Mouse (Mus musculus): ENCODE data around the gene Guk1. TPM values are rescaled to one million over a fixed set of nuclear protein-coding genes. Genes with fewer than 3 reads are reported as not detected.

Gene Guk1
- polyA plus RNA-seq (2015; fragmentation: Nextera tagmentation; extraction: Ambion mirVana), result 131 and 141 TPM in 2 replicates

- H3K36me3 ChIP-seq, result no peaks in the 10 kb centered on the region
- H3K27me3 ChIP-seq, result no peaks in the 10 kb centered on the region
- H3K9me3 ChIP-seq, result no peaks in the 10 kb centered on the region
- peak; percentile 4; the same call in 1 of the 2 replicates for ATAC-seq (ENCODE audit: borderline replicate concordance, extremely low read depth, low FRiP score, low TSS enrichment)
- H3K4me2 ChIP-seq, result peak within 1 kb of the TSS; percentile 73
- 3% methylated on average over 16 of the region's 16 CpGs for WGBS
- H3K4me1 ChIP-seq, result peaks cover 11% of the 10 kb centered on the region
- peak within 1 kb of the TSS; percentile 53 for H3K9ac ChIP-seq
- peak within 1 kb of the TSS; percentile 93 for H3K27ac ChIP-seq
- H3K4me3 ChIP-seq, result peak within 1 kb of the TSS; percentile 68
Observed at GRCm38 (mm10) chr11:59192059-59192386, at the start of gene Guk1. TSS of gene Guk1 (minus strand) at chr11:59192212.

GRCm38 (mm10) chr11:59239796-59240195 lies 47.8 kb upstream of the Guk1 start:
- Histone ChIP-seq H3K4me3 (no peak overlapping the region), H3K36me3 (no peaks in the 10 kb centered on the region), H3K9ac (no peak overlapping the region), H3K9me3 (no peaks in the 10 kb centered on the region), H3K27ac (no peak overlapping the region), H3K4me1 (peaks cover 14% of the 10 kb centered on the region), H3K27me3 (peaks cover 13% of the 10 kb centered on the region), H3K4me2 (no peak overlapping the region)
- ATAC-seq (ENCODE audit: borderline replicate concordance, extremely low read depth, low FRiP score, low TSS enrichment), result no peak
- WGBS, result 79% methylated on average over 4 of the region's 4 CpGs

DNA sequence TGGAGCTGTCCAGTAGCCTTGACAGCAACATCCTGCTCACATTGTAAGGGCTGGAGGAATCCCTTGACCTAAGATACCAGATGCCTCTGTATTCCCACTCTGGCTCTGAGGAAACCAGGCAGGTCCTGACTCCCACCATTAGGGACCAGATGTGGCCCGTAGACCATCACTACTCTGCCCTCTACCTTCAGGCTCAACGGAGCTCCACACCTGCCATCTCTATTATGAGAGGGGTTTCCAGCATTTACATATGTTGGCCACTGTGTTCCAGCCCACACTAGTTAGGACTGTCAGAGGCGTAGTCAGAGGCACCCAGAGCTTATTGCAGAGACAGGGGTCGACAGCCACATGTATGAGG lies 47.4 kb upstream of the Guk1 start:
- 51% methylated on average over 4 of the region's 4 CpGs for WGBS
- Histone ChIP-seq H3K4me1 (peaks cover 14% of the 10 kb centered on the region), H3K27ac (peak overlapping the region; percentile 41; the same call in 1 of the 2 replicates), H3K27me3 (peaks cover 13% of the 10 kb centered on the region), H3K9me3 (no peaks in the 10 kb centered on the region), H3K36me3 (no peaks in the 10 kb centered on the region), H3K4me2 (no peak overlapping the region), H3K9ac (no peak overlapping the region), H3K4me3 (no peak overlapping the region)
- ATAC-seq (ENCODE audit: borderline replicate concordance, extremely low read depth, low FRiP score, low TSS enrichment), result peak; percentile 22; the same call in 1 of the 2 replicates

DNA sequence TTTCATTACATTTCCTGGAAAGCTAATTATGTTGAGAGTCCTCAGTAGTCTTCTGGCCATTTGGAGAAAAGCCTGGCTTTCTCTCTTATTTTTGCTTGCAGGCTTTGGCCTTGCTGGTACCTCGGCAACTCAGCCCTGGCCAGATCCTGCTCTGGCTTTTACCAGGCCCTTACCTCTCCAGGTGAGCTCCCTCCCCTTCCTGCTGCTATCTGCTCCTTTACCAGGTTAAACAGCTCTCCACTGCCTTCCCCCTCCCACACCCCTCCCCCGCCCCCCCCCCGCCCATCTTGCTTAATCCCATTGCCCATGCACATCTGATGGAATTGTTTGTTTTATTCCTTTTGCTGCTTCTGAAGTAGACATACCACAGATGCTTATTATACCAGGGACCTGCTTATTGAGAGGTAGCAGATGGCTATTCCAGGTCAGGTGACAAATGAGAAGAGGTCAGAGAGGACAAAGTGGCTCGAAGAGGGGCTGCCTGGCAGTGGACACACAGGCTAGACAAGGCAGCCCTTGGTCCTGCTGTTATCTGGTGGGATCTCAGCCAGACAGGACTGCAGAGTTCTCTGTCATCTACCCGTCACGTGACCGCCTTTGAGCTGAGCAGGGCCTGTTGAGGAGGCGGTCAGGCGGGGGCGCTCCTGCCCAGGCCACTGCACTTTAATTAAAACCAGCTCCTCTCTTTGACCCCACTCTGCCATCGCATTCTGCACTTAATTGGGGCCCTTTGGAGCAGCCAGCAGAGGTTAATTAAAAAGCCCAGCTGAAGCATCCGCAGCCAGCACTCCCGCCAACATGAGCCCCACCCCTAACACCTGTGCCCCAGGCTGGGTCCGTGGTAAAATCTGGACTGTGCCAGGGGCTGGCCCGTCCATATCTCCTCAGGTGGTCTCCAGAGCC lies 46.8 kb upstream of the Guk1 start:
- no peak overlapping the region for H3K9ac ChIP-seq
- ATAC-seq (ENCODE audit: borderline replicate concordance, extremely low read depth, low FRiP score, low TSS enrichment), result peak; percentile 75
- H3K27me3 ChIP-seq, result peaks cover 13% of the 10 kb centered on the region
- H3K36me3 ChIP-seq, result no peaks in the 10 kb centered on the region
- no peak overlapping the region for H3K4me3 ChIP-seq
- peak overlapping the region; percentile 41 for H3K27ac ChIP-seq
- H3K4me2 ChIP-seq, result no peak overlapping the region
- peaks cover 14% of the 10 kb centered on the region for H3K4me1 ChIP-seq
- WGBS, result 4% methylated on average over 14 of the region's 15 CpGs
- H3K9me3 ChIP-seq, result no peaks in the 10 kb centered on the region

GRCm38 (mm10) chr11:59232797-59233196 lies 40.8 kb upstream of the Guk1 start:
- H3K4me3 ChIP-seq, result no peak overlapping the region
- no peaks in the 10 kb centered on the region for H3K27me3 ChIP-seq
- ATAC-seq (ENCODE audit: borderline replicate concordance, extremely low read depth, low FRiP score, low TSS enrichment), result no peak
- H3K9ac ChIP-seq, result no peak overlapping the region
- H3K27ac ChIP-seq, result no peak overlapping the region
- WGBS, result 51% methylated on average over 2 of the region's 2 CpGs
- no peak overlapping the region for H3K4me2 ChIP-seq
- no peaks in the 10 kb centered on the region for H3K9me3 ChIP-seq
- no peaks in the 10 kb centered on the region for H3K36me3 ChIP-seq
- peaks cover 7% of the 10 kb centered on the region for H3K4me1 ChIP-seq

DNA sequence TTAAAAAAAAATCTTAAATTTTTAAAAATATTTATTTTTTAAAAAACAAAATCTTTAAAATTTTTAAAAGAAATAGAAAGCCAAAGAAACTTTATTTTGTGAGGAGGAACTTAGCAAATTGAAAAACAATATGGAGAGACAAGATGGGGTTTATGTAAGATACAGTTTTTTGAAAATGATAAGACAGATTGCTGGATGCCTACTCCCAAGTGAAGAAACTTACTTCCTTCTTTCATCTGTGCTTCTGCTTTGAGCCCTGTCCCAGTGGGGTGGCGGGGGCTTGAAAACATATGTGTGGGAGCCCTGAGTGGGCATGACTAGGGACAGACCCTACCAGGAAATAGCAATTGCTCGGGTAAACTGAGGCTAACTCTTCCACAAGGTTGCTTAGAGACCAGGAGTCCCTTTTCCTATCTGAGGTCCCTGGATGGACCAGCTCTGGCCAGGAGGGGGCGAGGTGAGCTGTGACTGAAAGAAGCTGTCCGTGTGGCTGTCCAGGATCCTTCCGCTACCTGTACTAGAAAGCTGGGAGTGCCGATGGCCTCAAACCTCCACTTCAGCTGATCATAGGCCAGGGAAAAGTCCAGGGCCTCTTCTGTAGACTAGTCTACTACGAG lies 38.2 kb upstream of the Guk1 start:
- Histone ChIP-seq H3K9me3 (no peaks in the 10 kb centered on the region), H3K4me1 (peaks cover 22% of the 10 kb centered on the region), H3K4me2 (no peak overlapping the region), H3K36me3 (no peaks in the 10 kb centered on the region), H3K27me3 (no peaks in the 10 kb centered on the region), H3K9ac (no peak overlapping the region), H3K4me3 (no peak overlapping the region), H3K27ac (no peak overlapping the region)
- no peak for ATAC-seq (ENCODE audit: borderline replicate concordance, extremely low read depth, low FRiP score, low TSS enrichment)
- WGBS, result 12% methylated on average over 7 of the region's 7 CpGs

DNA sequence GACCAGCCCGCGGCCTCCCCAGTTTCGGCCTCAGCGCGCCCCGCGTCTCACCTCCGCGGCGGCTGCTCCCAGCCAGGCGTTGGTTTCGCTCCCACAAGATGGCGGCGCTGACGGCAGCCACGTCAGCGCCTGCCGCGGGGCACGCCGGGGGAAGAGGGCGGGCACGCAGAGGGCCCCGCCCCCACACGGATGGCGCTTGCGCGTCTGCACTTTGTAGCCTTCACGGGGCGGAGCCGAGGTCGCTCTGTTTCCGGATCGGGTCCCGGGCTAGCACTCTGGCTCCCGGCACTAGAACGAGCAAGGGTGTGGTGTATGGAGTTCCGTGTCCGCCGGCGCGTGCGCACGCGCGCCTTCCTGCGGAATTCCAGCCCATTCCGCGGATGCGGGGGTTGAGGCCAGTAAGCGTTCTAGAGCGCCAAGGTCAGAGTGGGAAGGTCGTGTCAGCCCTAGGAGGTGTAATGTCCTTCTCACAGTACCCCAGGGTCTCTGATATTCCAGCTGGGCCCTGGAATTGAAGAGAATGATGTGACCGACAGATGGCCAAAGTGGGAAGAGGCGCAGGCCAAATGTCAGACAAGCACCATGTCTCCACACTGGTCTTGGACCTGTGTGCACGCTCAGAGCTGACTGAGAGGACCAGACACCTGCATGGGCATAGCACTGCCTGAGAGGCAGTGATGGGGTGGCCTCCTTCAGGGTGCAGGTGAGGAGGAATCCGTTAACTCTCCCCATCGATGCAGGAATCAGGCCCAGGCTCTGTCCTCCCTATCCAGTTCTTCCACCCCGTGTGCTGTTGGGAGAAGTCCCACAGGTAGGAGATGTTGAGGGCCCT lies 36.3 kb upstream of the Guk1 start, which contains the start of gene Arf1:
Gene Arf1 (minus strand): TSS at position 149 of the 832 bp plus-strand sequence.
- peak within 1 kb of the TSS; percentile 99 for H3K9ac ChIP-seq
- no peaks in the 10 kb centered on the region for H3K9me3 ChIP-seq
- peak within 1 kb of the TSS; percentile 99 for H3K27ac ChIP-seq
- H3K36me3 ChIP-seq, result no peaks in the 10 kb centered on the region
- H3K4me2 ChIP-seq, result peak within 1 kb of the TSS; percentile 73
- no peaks in the 10 kb centered on the region for H3K27me3 ChIP-seq
- 5% methylated on average over 58 of the region's 59 CpGs for WGBS
- peaks cover 41% of the 10 kb centered on the region for H3K4me1 ChIP-seq
- ATAC-seq (ENCODE audit: borderline replicate concordance, extremely low read depth, low FRiP score, low TSS enrichment), result peak; percentile 96
- H3K4me3 ChIP-seq, result peak within 1 kb of the TSS; percentile 96

- Histone ChIP-seq H3K27me3 (no peaks in the 10 kb centered on the region), H3K4me2 (peak overlapping the region; percentile 73), H3K36me3 (no peaks in the 10 kb centered on the region), H3K9ac (peak overlapping the region; percentile 99), H3K27ac (peak overlapping the region; percentile 99), H3K9me3 (no peaks in the 10 kb centered on the region), H3K4me1 (peaks cover 43% of the 10 kb centered on the region), H3K4me3 (peak overlapping the region; percentile 96)
- peak; percentile 83 for ATAC-seq (ENCODE audit: borderline replicate concordance, extremely low read depth, low FRiP score, low TSS enrichment)
- under 1% methylated on average over 43 of the region's 51 CpGs for WGBS
Observed at GRCm38 (mm10) chr11:59227604-59228121, 35.7 kb upstream of the Guk1 start.

DNA sequence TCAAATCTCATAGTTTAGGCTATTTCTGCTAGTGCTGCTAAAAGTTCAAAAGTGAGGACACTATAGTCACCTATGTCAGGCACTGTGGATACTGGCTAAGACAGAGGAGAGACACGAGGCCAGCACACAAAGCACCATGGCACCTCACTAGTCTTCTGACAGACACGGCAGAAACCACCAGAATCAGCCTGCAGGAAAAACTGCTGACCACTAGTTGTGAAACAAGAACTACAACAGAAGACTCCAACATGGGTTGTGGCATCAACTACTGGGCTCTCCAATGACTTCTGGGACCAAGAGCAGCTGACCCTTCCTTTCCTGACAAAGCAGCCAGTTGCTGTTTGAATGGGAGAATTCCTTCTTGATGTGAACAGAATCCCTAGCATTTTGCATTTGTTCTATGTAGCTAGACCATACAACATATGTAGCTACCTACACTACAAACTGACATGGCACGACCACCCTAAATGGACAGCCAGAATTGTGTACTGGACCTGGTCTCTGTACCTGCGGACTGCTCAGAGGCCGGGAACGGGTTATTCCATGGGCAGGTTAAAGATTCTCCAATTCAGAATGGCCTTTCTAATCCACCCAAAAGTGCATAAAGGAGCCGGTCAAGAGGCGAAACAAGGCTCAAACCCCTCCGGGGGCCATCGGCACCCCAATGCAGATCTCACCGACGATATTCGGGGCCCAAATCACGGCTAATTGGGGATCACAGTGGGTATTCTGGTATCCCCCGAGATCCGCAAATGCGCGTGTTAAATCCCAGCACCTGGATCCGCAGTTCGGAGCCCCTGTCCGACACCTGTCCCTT lies 35.0 kb upstream of the Guk1 start:
- peaks cover 48% of the 10 kb centered on the region for H3K4me1 ChIP-seq
- H3K27me3 ChIP-seq, result no peaks in the 10 kb centered on the region
- H3K9ac ChIP-seq, result peak overlapping the region; percentile 99
- no peaks in the 10 kb centered on the region for H3K9me3 ChIP-seq
- peak overlapping the region; percentile 73 for H3K4me2 ChIP-seq
- no peak for ATAC-seq (ENCODE audit: borderline replicate concordance, extremely low read depth, low FRiP score, low TSS enrichment)
- H3K36me3 ChIP-seq, result no peaks in the 10 kb centered on the region
- H3K27ac ChIP-seq, result peak overlapping the region; percentile 99
- WGBS, result 2% methylated on average over 21 of the region's 21 CpGs
- H3K4me3 ChIP-seq, result peak overlapping the region; percentile 96

- no peak for ATAC-seq (ENCODE audit: borderline replicate concordance, extremely low read depth, low FRiP score, low TSS enrichment)
- Histone ChIP-seq H3K27ac (no peak overlapping the region), H3K27me3 (no peaks in the 10 kb centered on the region), H3K9me3 (no peaks in the 10 kb centered on the region), H3K4me2 (peak overlapping the region; percentile 73), H3K36me3 (no peaks in the 10 kb centered on the region), H3K4me3 (peak overlapping the region; percentile 96), H3K9ac (peak overlapping the region; percentile 99), H3K4me1 (peaks cover 52% of the 10 kb centered on the region)
- 34% methylated on average over 3 of the region's 3 CpGs for WGBS
Observed at GRCm38 (mm10) chr11:59226251-59226650, 34.2 kb upstream of the Guk1 start.

DNA sequence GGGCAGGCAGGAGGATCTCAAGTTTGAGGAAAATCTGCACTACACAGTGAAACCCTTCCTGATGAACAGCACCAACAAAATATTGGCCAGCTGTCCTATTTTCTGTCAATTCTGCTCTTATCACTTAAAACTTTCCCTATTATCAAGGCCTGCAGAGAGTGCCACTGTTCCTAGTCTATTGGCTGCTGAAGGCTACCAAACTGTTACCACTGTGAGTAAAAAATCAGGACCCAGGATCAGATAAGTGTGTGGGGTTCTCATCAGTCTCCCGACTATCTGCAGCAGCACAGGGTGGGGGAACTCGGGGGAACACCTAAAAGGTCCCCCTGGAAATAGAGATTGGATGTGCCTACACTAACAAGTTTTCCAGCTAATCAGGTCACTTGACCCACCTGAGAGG lies 33.2 kb upstream of the Guk1 start:
- no peaks in the 10 kb centered on the region for H3K9me3 ChIP-seq
- no peaks in the 10 kb centered on the region for H3K36me3 ChIP-seq
- WGBS, result 57% methylated on average over 2 of the region's 2 CpGs
- H3K27ac ChIP-seq, result no peak overlapping the region
- H3K9ac ChIP-seq, result no peak overlapping the region
- H3K4me3 ChIP-seq, result no peak overlapping the region
- H3K4me2 ChIP-seq, result peak overlapping the region; percentile 73
- H3K27me3 ChIP-seq, result no peaks in the 10 kb centered on the region
- ATAC-seq (ENCODE audit: borderline replicate concordance, extremely low read depth, low FRiP score, low TSS enrichment), result no peak
- H3K4me1 ChIP-seq, result peaks cover 63% of the 10 kb centered on the region
